Mouse (Mus musculus) forebrain, embryonic 13.5 days (tissue): ENCODE results near the gene Phldb2. TPM values are rescaled to one million over a fixed set of nuclear protein-coding genes. Genes with fewer than 3 reads are reported as not detected.

ENCODE experiments used
- ATAC-seq: fragments of 200-750 bp; cut with Nextera tagmentation; 2 replicates; pipeline ENCODE4 v1.8.0; 2017
- H3K27ac ChIP-seq: fragments of 300-500 bp; sonication (generic); 2 replicates; pipeline ENCODE4 v1.5.1; 2015; ENCODE audit warnings: inconsistent platforms, mild to moderate bottlenecking, moderate library complexity
- H3K27me3 ChIP-seq: fragments of 300-500 bp; sonication (generic); 2 replicates; pipeline ENCODE4 v1.6.1; 2015; ENCODE audit warnings: mild to moderate bottlenecking, inconsistent platforms
- H3K36me3 ChIP-seq: fragments of 300-500 bp; sonication (generic); 2 replicates; pipeline ENCODE4 v1.6.1; 2015; ENCODE audit warnings: mild to moderate bottlenecking, inconsistent platforms; ENCODE audit not compliant: poor library complexity, severe bottlenecking
- H3K4me1 ChIP-seq: fragments of 300-500 bp; sonication (generic); 2 replicates; pipeline ENCODE4 v1.6.1; 2015; ENCODE audit warnings: inconsistent platforms
- H3K4me2 ChIP-seq: fragments of 300-500 bp; sonication (generic); 2 replicates; pipeline ENCODE4 v1.6.1; 2015; ENCODE audit warnings: inconsistent platforms, mild to moderate bottlenecking, moderate library complexity
- H3K4me3 ChIP-seq: fragments of 300-500 bp; sonication (generic); 2 replicates; pipeline ENCODE4 v1.5.1; 2015; ENCODE audit warnings: mild to moderate bottlenecking, inconsistent platforms
- H3K9ac ChIP-seq: fragments of 300-500 bp; sonication (generic); 2 replicates; pipeline ENCODE4 v1.6.1; 2015; ENCODE audit warnings: mild to moderate bottlenecking, inconsistent platforms
- H3K9me3 ChIP-seq: fragments of 300-500 bp; sonication (generic); replicated peaks from 2 replicates; pipeline ENCODE4 v1.6.1; 2016; ENCODE audit warnings: inconsistent platforms
- WGBS: fragments of 180-500 bp; shearing (Covaris S2); methylation state at CpG from one replicate; pipeline ENCODE4 v1.1.7; 2015; 5-methylcytosine and 5-hydroxymethylcytosine counted together
- polyA plus RNA-seq: library from polyadenylated mRNA; unstranded; fragments of >200 nt; fragmentation: Nextera tagmentation; extraction: Ambion mirVana; gene quantifications from 2 replicates; pipeline ENCODE4 v1.2.1, GENCODE M21; 2015

The Phldb2 gene
- polyA plus RNA-seq, 1 experiment from 2014 or later = 11.3 TPM

DNA sequence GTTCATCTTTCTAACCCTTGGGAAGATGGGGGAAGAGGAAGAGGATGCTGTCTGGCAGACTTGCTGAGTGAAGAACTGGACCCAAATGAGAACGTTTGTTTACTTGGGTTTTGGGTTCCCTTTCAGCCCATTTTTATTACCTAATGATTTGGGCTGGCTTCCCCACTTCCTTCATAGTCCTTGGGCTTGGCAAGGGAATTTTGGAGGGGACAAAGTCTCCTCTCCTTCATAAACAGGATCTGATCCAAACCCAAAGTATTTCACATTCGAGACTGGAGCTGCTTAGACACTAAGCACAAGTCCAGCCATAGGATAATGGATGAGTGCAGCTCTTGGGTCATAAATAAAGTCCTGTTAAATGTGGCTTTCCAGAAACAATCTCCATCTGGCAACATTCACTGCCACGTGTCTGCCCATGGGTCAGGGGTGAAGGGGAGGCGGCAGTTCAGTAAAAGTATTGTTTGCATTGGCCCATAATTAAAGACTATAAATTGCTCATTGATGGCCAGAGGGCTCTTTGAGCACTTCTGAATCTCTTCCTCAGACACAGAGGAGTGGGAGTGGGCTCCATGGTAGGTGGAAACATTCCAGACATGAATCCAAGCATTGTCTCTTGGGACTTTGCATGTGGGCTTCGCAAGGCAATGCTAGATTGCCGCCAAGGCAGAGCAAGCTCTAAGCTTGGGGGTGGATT is 29.5 kb downstream of the Phldb2 start:
- Histone ChIP-seq H3K9ac (no peak overlapping the region), H3K4me2 (no peak overlapping the region), H3K27ac (no peak overlapping the region), H3K4me1 (no peaks in the 10 kb centered on the region), H3K36me3 (no peaks in the 10 kb centered on the region), H3K4me3 (no peak overlapping the region), H3K27me3 (no peaks in the 10 kb centered on the region), H3K9me3 (no peaks in the 10 kb centered on the region)
- no peak for ATAC-seq
- WGBS = 84% methylated on average over 6 of the region's 6 CpGs

DNA sequence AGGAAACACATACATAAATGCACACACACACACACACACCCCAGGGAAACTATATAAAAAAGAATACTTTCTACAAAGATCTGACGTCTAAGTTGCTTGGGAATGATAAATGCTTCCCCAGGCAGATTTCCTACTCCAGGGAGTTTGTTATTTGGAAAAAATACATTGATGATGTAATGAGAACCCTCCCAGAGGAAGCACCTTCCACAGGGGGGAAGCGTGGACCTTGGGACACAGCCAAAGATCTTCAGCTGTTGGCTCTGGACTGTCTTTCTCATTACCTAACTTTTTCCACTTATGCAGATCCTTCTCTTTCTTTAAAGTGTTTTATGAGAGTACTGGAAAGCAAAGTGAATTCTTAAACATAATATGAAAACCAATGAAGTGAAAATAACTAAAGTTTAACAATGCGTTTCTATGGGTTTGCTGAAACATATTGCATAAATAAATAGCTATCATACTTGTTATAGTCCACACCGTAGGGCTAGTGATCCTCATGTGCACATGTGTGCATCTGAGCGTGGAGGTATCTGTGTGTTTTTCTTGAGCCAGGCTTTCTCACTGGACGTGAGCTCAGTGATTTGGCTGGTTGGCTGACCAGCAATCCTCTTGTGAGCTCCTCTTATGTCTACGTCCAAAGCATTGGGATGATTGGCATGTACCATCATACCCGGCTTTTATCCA is 30.7 kb downstream of the Phldb2 start:
- 77% methylated on average over 8 of the region's 8 CpGs for WGBS
- no peak overlapping the region for H3K4me3 ChIP-seq
- H3K9me3 ChIP-seq = no peaks in the 10 kb centered on the region
- ATAC-seq = no peak
- H3K27me3 ChIP-seq = no peaks in the 10 kb centered on the region
- H3K4me2 ChIP-seq = no peak overlapping the region
- H3K4me1 ChIP-seq = no peaks in the 10 kb centered on the region
- no peak overlapping the region for H3K27ac ChIP-seq
- H3K9ac ChIP-seq = no peak overlapping the region
- no peaks in the 10 kb centered on the region for H3K36me3 ChIP-seq

DNA sequence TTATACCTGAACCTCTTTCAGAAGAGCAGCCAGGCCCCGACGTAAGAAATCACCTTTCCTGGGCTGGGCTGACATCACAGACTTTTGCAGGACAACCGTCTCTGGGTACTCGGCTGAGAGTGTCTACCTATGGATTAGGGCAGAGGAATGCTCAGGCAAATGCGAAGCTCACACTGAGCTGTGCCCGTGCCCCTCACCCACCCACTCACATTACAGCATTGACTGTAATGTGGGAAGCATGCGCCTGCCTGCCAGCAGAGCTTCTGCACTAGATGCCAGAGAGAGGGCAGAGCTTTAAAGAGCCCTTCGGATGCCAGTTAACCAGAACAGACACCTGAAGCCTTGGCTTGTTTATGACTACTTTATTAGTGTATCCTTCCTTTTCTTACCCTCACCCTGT is 33.8 kb downstream of the Phldb2 start:
- peak; percentile 75; the same call in 1 of the 2 replicates for ATAC-seq
- Histone ChIP-seq H3K9me3 (no peaks in the 10 kb centered on the region), H3K4me1 (no peaks in the 10 kb centered on the region), H3K36me3 (no peaks in the 10 kb centered on the region), H3K27me3 (no peaks in the 10 kb centered on the region), H3K4me3 (no peak overlapping the region), H3K4me2 (no peak overlapping the region), H3K27ac (no peak overlapping the region), H3K9ac (no peak overlapping the region)
- WGBS = 72% methylated on average over 8 of the region's 8 CpGs

DNA sequence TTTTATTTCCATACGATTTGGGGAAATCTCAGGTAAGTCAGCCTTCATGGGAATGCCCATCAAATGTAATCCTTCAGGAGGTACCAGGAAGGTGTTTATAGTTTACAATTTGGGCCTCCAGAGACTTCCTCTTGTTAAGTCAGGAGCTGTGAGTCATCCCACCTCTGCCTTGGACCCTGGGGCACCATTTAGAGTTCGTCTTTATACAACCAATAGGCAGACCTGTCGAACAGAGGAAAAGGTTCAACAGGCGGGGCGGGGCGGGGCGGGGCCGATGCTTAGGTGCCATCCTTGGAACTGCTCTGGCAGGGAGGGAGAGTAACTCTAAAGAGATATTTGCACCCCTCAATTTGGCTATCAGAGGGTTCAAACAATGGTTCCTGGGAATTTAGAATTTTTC is 49.8 kb downstream of the Phldb2 start:
- Histone ChIP-seq H3K4me3 (no peak overlapping the region), H3K4me2 (no peak overlapping the region), H3K4me1 (peaks cover 8% of the 10 kb centered on the region; the same call in 1 of the 2 replicates), H3K9me3 (no peaks in the 10 kb centered on the region), H3K36me3 (no peaks in the 10 kb centered on the region), H3K27ac (no peak overlapping the region), H3K27me3 (no peaks in the 10 kb centered on the region), H3K9ac (no peak overlapping the region)
- no peak for ATAC-seq
- WGBS = 91% methylated on average over 8 of the region's 8 CpGs

DNA sequence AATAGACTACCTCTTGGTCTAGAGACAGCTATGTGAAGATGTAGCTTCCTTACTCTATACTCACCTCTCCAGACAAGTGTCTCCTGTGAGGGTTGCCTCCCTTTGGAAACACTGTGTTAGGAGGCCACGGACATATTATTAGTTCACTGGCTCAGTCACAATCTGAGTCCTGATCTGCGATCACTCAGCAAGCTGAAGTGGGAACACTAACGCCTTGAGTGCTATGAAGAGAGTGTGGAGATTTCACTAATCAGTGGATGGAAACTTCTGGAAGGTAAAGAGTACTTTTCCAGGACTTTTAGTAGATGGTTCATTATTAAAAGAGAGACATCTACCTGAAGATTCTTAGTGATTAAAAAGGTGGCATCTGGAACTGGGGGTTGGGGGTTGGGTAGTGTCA is 54.9 kb downstream of the Phldb2 start:
- no peak overlapping the region for H3K9ac ChIP-seq
- peaks cover 8% of the 10 kb centered on the region; the same call in 1 of the 2 replicates for H3K4me1 ChIP-seq
- no peak overlapping the region for H3K4me3 ChIP-seq
- no peak overlapping the region for H3K4me2 ChIP-seq
- H3K27ac ChIP-seq = no peak overlapping the region
- no peaks in the 10 kb centered on the region for H3K9me3 ChIP-seq
- H3K27me3 ChIP-seq = no peaks in the 10 kb centered on the region
- WGBS = 92% methylated on average over 3 of the region's 3 CpGs
- H3K36me3 ChIP-seq = no peaks in the 10 kb centered on the region
- no peak for ATAC-seq

DNA sequence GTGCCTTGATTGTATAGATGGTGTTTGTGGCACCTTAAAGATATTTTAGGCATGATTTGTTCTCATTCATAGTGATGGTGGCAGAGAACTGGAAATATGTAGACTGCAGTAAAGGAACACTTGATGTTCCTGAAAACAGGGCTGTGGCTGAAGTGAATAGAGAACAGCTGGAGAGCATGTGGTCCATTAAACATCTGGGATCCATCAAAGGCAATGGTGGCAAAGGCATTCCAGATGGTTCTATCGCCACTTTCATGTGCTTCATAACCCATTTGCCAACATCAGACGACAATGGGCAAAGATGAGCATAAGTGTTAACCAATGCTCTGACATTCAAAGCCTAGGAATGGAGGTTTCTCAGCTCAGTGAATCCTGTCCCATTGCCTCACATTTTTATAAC is 56.8 kb downstream of the Phldb2 start:
- no peaks in the 10 kb centered on the region for H3K27me3 ChIP-seq
- whole genome bisulfite sequencing = 75% methylated on average over 2 of the region's 2 CpGs
- H3K4me2 ChIP-seq = no peak overlapping the region
- no peak overlapping the region for H3K9ac ChIP-seq
- no peak overlapping the region for H3K27ac ChIP-seq
- peaks cover 8% of the 10 kb centered on the region; the same call in 1 of the 2 replicates for H3K4me1 ChIP-seq
- no peak overlapping the region for H3K4me3 ChIP-seq
- no peak for ATAC-seq
- no peaks in the 10 kb centered on the region for H3K9me3 ChIP-seq
- no peaks in the 10 kb centered on the region for H3K36me3 ChIP-seq

DNA sequence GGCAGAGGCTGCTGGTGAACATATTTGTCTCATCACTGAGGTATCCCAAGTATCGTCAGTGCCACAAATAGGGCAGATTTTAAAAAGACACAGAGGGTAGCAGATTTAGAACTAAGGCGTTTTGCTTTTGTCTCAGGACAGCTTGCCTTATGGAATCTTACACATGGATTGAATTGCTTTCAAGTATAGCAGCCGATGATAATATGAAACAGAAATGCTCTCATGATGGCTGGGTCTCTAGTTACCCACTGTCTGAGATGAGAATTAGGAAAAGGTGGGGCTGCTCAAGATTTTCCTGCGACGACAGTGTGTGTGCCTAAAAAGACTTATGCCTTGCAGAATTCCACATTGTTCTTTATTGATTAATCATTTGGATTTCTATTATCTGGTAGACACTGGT is 58.4 kb downstream of the Phldb2 start:
- no peak for ATAC-seq
- 80% methylated on average over 5 of the region's 5 CpGs for WGBS
- H3K4me3 ChIP-seq = no peak overlapping the region

DNA sequence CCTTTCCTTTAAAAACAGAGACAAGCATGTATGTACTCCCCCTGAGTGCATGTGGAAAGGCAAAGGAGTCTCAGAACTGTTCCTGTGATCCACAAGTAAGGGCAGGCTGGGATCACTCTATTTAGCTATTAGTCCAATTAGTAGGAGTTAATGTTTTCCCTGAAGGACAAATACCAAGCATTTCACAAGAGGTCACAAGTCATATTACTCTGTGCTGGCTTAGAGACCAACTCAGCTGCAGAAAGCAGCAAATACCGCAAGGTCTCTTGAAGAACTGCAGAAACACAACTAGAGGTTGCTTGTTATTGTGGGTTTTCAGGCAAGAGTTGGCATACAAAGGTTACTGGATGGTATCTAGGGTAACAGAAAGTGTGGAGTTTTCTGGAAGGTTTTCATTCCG is 59.6 kb downstream of the Phldb2 start:
- H3K4me2 ChIP-seq = no peak overlapping the region
- H3K36me3 ChIP-seq = no peaks in the 10 kb centered on the region
- H3K27ac ChIP-seq = no peak overlapping the region
- no peak for ATAC-seq
- WGBS = 94% methylated on average over 2 of the region's 2 CpGs
- H3K9ac ChIP-seq = no peak overlapping the region
- no peak overlapping the region for H3K4me3 ChIP-seq
- H3K9me3 ChIP-seq = no peaks in the 10 kb centered on the region
- H3K4me1 ChIP-seq = no peaks in the 10 kb centered on the region
- H3K27me3 ChIP-seq = no peaks in the 10 kb centered on the region

More for the DNA sequence above, 58.4 kb downstream of the Phldb2 start:
- H3K9me3 ChIP-seq = no peaks in the 10 kb centered on the region
- H3K27ac ChIP-seq = no peak overlapping the region
- H3K9ac ChIP-seq = no peak overlapping the region
- H3K4me1 ChIP-seq = peaks cover 6% of the 10 kb centered on the region; the same call in 1 of the 2 replicates
- H3K36me3 ChIP-seq = no peaks in the 10 kb centered on the region
- H3K4me2 ChIP-seq = no peak overlapping the region
- no peaks in the 10 kb centered on the region for H3K27me3 ChIP-seq

DNA sequence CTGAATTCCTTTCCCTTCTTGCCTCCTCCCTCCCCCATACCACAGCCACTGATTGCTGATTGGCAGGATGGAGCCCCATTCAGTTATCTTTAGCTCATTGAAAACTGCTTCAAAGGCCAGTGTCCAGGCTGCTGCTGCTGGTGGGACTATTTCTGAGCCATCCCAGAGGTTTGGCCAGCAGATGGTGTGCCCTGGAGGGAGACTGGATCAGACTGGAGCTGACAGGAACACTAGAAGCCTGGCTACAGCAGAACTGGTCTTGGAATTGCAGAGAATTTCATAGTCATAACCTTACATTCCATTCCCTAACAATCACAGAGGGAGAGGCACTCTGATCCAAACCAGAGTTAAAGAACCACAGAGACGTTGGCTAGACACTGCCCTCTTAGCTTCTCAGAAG is 60.5 kb downstream of the Phldb2 start:
- H3K27me3 ChIP-seq = no peaks in the 10 kb centered on the region
- no peak for ATAC-seq

DNA sequence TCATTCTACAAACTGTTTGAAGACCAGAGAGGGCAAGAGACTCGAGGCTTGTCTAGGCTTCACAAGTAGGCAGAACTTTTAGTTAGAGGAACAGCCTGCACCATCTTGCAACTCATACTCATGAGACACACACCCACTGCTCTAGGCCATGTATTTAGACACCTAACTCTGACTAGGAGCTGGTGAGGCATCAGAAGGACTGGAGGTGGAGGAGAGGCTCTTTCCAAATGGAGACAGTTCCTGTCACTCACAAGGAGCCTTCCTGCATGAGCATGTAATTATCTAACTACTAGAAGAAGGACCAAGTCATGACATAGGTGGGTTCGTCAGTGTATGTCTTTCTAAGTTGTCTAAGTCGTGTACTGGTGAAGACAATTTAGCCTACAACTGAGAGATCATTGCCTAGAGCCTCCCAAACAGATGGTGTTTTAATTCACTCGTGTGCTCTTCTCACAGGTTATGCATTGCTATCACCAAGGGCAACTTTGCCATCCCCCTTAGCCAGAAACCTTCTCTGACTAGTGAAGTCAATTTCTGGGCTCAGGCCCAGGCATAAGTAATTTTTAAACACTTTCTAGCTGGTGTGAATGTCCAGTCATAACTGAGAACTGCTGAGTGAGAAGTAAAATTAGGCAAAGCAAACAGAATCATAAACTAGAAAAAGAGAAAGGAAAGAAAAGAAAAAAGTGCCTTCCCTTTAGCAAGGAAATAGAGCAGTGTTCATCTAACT is 62.8 kb downstream of the Phldb2 start:
- Histone ChIP-seq H3K4me2 (no peak overlapping the region), H3K4me3 (no peak overlapping the region), H3K4me1 (no peaks in the 10 kb centered on the region), H3K27me3 (no peaks in the 10 kb centered on the region), H3K9me3 (no peaks in the 10 kb centered on the region), H3K36me3 (no peaks in the 10 kb centered on the region), H3K27ac (no peak overlapping the region), H3K9ac (no peak overlapping the region)
- 75% methylated on average over 4 of the region's 4 CpGs for WGBS
- ATAC-seq = no peak

More for the DNA sequence above, 60.5 kb downstream of the Phldb2 start:
- H3K36me3 ChIP-seq = no peaks in the 10 kb centered on the region
- no peak overlapping the region for H3K4me3 ChIP-seq
- no peaks in the 10 kb centered on the region for H3K9me3 ChIP-seq
- H3K9ac ChIP-seq = no peak overlapping the region
- H3K27ac ChIP-seq = no peak overlapping the region
- H3K4me2 ChIP-seq = no peak overlapping the region
- H3K4me1 ChIP-seq = no peaks in the 10 kb centered on the region
- WGBS = 54% methylated on average over 1 of the region's 1 CpGs

DNA sequence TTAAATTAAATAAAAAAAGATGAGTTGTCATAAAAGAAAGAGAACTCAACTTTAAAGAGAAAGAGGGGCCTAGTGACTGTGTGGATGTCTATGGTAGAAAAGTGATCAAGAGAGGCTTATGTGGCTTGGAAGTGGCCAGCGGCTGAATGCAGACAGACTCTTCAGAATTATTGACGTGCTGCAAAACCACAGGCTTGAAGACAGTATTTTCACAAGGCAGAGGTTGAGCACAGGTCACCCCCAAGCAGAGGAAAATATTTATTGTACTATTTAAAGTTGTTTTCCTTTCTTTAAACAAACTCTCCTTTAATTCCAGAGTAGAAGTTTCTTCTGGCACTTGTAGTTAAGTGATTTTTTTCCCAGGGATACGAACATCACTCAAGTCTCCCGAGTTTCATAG is 63.8 kb downstream of the Phldb2 start:
- Histone ChIP-seq H3K4me3 (no peak overlapping the region), H3K27me3 (no peaks in the 10 kb centered on the region), H3K4me2 (no peak overlapping the region), H3K36me3 (no peaks in the 10 kb centered on the region), H3K27ac (no peak overlapping the region), H3K9ac (no peak overlapping the region), H3K4me1 (no peaks in the 10 kb centered on the region), H3K9me3 (no peaks in the 10 kb centered on the region)
- ATAC-seq = no peak
- WGBS = 88% methylated on average over 4 of the region's 4 CpGs

DNA sequence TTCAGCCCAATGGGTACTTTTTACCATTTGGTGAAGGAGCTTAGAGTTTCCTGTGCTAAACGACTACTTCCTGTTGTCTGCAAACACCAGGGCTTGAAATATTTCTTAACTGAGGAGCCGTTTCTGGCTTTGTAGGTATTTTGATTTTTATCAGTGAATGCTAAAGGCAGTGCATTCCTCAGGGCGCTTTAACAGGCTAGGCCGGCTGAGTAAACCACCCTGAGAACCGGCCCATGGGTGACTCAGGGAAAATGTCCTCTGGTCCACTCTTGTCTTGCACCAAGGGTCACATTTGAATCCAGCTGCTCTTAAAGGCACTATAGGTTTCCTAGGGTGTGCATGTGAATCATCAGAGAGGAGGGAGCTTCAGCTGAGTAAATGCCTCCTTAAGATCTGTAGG is 66.8 kb downstream of the Phldb2 start:
- no peaks in the 10 kb centered on the region for H3K9me3 ChIP-seq
- H3K4me2 ChIP-seq = no peak overlapping the region
- no peak overlapping the region for H3K27ac ChIP-seq
- no peak for ATAC-seq
- no peaks in the 10 kb centered on the region for H3K36me3 ChIP-seq
- no peak overlapping the region for H3K9ac ChIP-seq
- H3K27me3 ChIP-seq = no peaks in the 10 kb centered on the region
- no peak overlapping the region for H3K4me3 ChIP-seq
- no peaks in the 10 kb centered on the region for H3K4me1 ChIP-seq
- WGBS = 91% methylated on average over 5 of the region's 5 CpGs
